Mouse (Mus musculus) adrenal gland, postnatal 4 days (tissue): ENCODE results near the gene Elf3. TPM values are rescaled to one million over a fixed set of nuclear protein-coding genes. Genes with fewer than 3 reads are reported as not detected.

Source experiments
- total RNA-seq, 2 experiments: library from RNA; stranded (reverse); gene quantifications; 2 replicates each; pipeline ENCODE4 v1.2.3; 2021

Elf3 gene
- total RNA-seq, 2 experiments from 2014 or later, result 0.37 to 4.7 TPM

Other genes starting within 250 kb of the Elf3 start
- 1 to 10 TPM; 3.7 to 5.0 TPM for gene Lgr6, start 153.3 kb downstream of the Elf3 start, total RNA-seq
- 1 to 10 TPM; 1.4 TPM for gene Ptpn7, start 125.9 kb downstream of the Elf3 start, total RNA-seq
- gene Arl8a, start 111.7 kb downstream of the Elf3 start, total RNA-seq, result 10 to 100 TPM; 62.8 to 73.7 TPM
- gene Gpr37l1, start 90.9 kb downstream of the Elf3 start, total RNA-seq, result 1 to 10 TPM in 1 of 2 experiments, under 1 TPM in 1; 0.82 to 1.0 TPM
- gene Rnpep, start 25.5 kb upstream of the Elf3 start, total RNA-seq, result 10 to 100 TPM; 47.3 to 48.8 TPM
- gene Timm17a, start 55.2 kb upstream of the Elf3 start, total RNA-seq, result 100 to 1,000 TPM; 175 to 176 TPM
- 1 to 10 TPM in 1 of 2 experiments, under 1 TPM in 1; 0.81 to 1.1 TPM for gene Lmod1, start 66.2 kb upstream of the Elf3 start, total RNA-seq
- gene Shisa4, start 116.7 kb upstream of the Elf3 start, total RNA-seq, result 10 to 100 TPM; 25.8 to 27.0 TPM
- gene Ipo9, start 171.9 kb upstream of the Elf3 start, total RNA-seq, result 100 to 1,000 TPM; 125 to 136 TPM